Mouse (Mus musculus): ENCODE measurements around the gene Tbx6. TPM values are rescaled to one million over a fixed set of nuclear protein-coding genes. Genes with fewer than 3 reads are reported as not detected.

Tbx6 gene
- polyA plus RNA-seq, 1 experiment from 2014 or later: 0.35 TPM

GRCm38 (mm10) chr7:126803181-126803580, 21.9 kb downstream of the Tbx6 start:
- WGBS (ENCODE audit: insufficient replicate concordance): 41% methylated on average over 6 of the region's 6 CpGs
- ATAC-seq (ENCODE audit: low read depth): no peak
- no peak for DNase-seq
- H3K36me3 ChIP-seq: no peaks in the 10 kb centered on the region
- H3K4me1 ChIP-seq (replicated peaks): peaks cover 61% of the 10 kb centered on the region
- no peaks in the 10 kb centered on the region for H3K9me3 ChIP-seq (replicated peaks)
- no peak overlapping the region for H3K4me3 ChIP-seq (replicated peaks)
- no peaks in the 10 kb centered on the region for H3K27me3 ChIP-seq
- no peak overlapping the region for H3K9ac ChIP-seq
- H3K27ac ChIP-seq: no peak overlapping the region
- no peak overlapping the region for H3K4me2 ChIP-seq

- H3K4me3 ChIP-seq (replicated peaks): no peak overlapping the region
- no peak overlapping the region for H3K27ac ChIP-seq
- no peak for DNase-seq
- H3K27me3 ChIP-seq: no peaks in the 10 kb centered on the region
- ATAC-seq (ENCODE audit: low read depth): no peak
- H3K9ac ChIP-seq: no peak overlapping the region
- H3K36me3 ChIP-seq: no peaks in the 10 kb centered on the region
- no peaks in the 10 kb centered on the region for H3K9me3 ChIP-seq (replicated peaks)
- no peak overlapping the region for H3K4me2 ChIP-seq
- peaks cover 62% of the 10 kb centered on the region for H3K4me1 ChIP-seq (replicated peaks)
Measured at GRCm38 (mm10) chr7:126803751-126804150, 22.5 kb downstream of the Tbx6 start.

GRCm38 (mm10) chr7:126806956-126807355, 25.7 kb downstream of the Tbx6 start:
- Histone ChIP-seq H3K27ac (no peak overlapping the region), H3K9me3 (replicated peaks) (no peaks in the 10 kb centered on the region), H3K4me1 (replicated peaks) (peaks cover 58% of the 10 kb centered on the region), H3K4me3 (replicated peaks) (no peak overlapping the region), H3K36me3 (no peaks in the 10 kb centered on the region), H3K4me2 (no peak overlapping the region), H3K9ac (no peak overlapping the region), H3K27me3 (no peaks in the 10 kb centered on the region)
- DNase-seq (no peak), ATAC-seq (ENCODE audit: low read depth) (no peak)
- WGBS (ENCODE audit: insufficient replicate concordance): 76% methylated on average over 6 of the region's 6 CpGs

- Histone ChIP-seq H3K4me1 (replicated peaks) (peaks cover 55% of the 10 kb centered on the region), H3K9me3 (replicated peaks) (no peaks in the 10 kb centered on the region), H3K27ac (no peak overlapping the region), H3K4me2 (peak overlapping the region; percentile 83; the same call in 1 of the 2 replicates), H3K27me3 (no peaks in the 10 kb centered on the region), H3K4me3 (replicated peaks) (no peak overlapping the region), H3K36me3 (no peaks in the 10 kb centered on the region), H3K9ac (no peak overlapping the region)
- 59% methylated on average over 4 of the region's 4 CpGs for WGBS (ENCODE audit: insufficient replicate concordance)
- no peak for DNase-seq
- ATAC-seq (ENCODE audit: low read depth): no peak
Measured at GRCm38 (mm10) chr7:126807405-126807804, 26.1 kb downstream of the Tbx6 start.

- Histone ChIP-seq H3K9me3 (replicated peaks) (no peaks in the 10 kb centered on the region), H3K4me1 (replicated peaks) (peaks cover 41% of the 10 kb centered on the region), H3K9ac (peak overlapping the region; percentile 75), H3K27me3 (no peaks in the 10 kb centered on the region), H3K4me3 (replicated peaks) (peak overlapping the region; percentile 64), H3K4me2 (peak overlapping the region; percentile 83), H3K36me3 (no peaks in the 10 kb centered on the region), H3K27ac (peak overlapping the region; percentile 68)
- DNase-seq (peak; percentile 79), ATAC-seq (ENCODE audit: low read depth) (peak; percentile 90)
- 2% methylated on average over 43 of the region's 43 CpGs for WGBS (ENCODE audit: insufficient replicate concordance)
Measured at GRCm38 (mm10) chr7:126808703-126809455, 27.6 kb downstream of the Tbx6 start.

GRCm38 (mm10) chr7:126809723-126810369, 28.6 kb downstream of the Tbx6 start:
- Histone ChIP-seq H3K9ac (peak overlapping the region; percentile 75; the same call in 1 of the 2 replicates), H3K4me2 (peak overlapping the region; percentile 83), H3K27ac (peak overlapping the region; percentile 68; the same call in 1 of the 2 replicates), H3K27me3 (no peaks in the 10 kb centered on the region), H3K9me3 (replicated peaks) (no peaks in the 10 kb centered on the region), H3K4me1 (replicated peaks) (peaks cover 36% of the 10 kb centered on the region), H3K4me3 (replicated peaks) (no peak overlapping the region), H3K36me3 (no peaks in the 10 kb centered on the region)
- no peak for ATAC-seq (ENCODE audit: low read depth)
- DNase-seq: no peak
- 40% methylated on average over 5 of the region's 5 CpGs for WGBS (ENCODE audit: insufficient replicate concordance)

- ATAC-seq (ENCODE audit: low read depth): no peak
- H3K9ac ChIP-seq: no peak overlapping the region
- 59% methylated on average over 8 of the region's 8 CpGs for WGBS (ENCODE audit: insufficient replicate concordance)
- H3K27me3 ChIP-seq: no peaks in the 10 kb centered on the region
- no peak overlapping the region for H3K27ac ChIP-seq
- no peak overlapping the region for H3K4me2 ChIP-seq
- H3K4me3 ChIP-seq (replicated peaks): no peak overlapping the region
- H3K36me3 ChIP-seq: no peaks in the 10 kb centered on the region
- H3K9me3 ChIP-seq (replicated peaks): no peaks in the 10 kb centered on the region
- DNase-seq: no peak
- no peaks in the 10 kb centered on the region for H3K4me1 ChIP-seq (replicated peaks)
Measured at GRCm38 (mm10) chr7:126815726-126816222, 34.5 kb downstream of the Tbx6 start.

- Histone ChIP-seq H3K4me3 (replicated peaks) (no peak overlapping the region), H3K27me3 (0 out of 2 replicates have a peak, but pooled peaks cover 3% of the 10 kb centered on the region), H3K9me3 (replicated peaks) (no peaks in the 10 kb centered on the region), H3K27ac (no peak overlapping the region), H3K4me1 (replicated peaks) (no peaks in the 10 kb centered on the region), H3K9ac (no peak overlapping the region), H3K4me2 (no peak overlapping the region), H3K36me3 (no peaks in the 10 kb centered on the region)
- WGBS (ENCODE audit: insufficient replicate concordance): 76% methylated on average over 8 of the region's 8 CpGs
- no peak for ATAC-seq (ENCODE audit: low read depth)
- DNase-seq: no peak
Measured at GRCm38 (mm10) chr7:126816494-126816893, 35.2 kb downstream of the Tbx6 start.

GRCm38 (mm10) chr7:126817595-126817994, 36.3 kb downstream of the Tbx6 start:
- H3K4me1 ChIP-seq (replicated peaks): no peaks in the 10 kb centered on the region
- H3K4me3 ChIP-seq (replicated peaks): no peak overlapping the region
- no peak overlapping the region for H3K4me2 ChIP-seq
- H3K27me3 ChIP-seq: peaks cover 10% of the 10 kb centered on the region
- ATAC-seq (ENCODE audit: low read depth) (no peak), DNase-seq (no peak)
- WGBS (ENCODE audit: insufficient replicate concordance): 74% methylated on average over 7 of the region's 7 CpGs
- H3K36me3 ChIP-seq: no peaks in the 10 kb centered on the region
- no peak overlapping the region for H3K9ac ChIP-seq
- H3K27ac ChIP-seq: no peak overlapping the region
- H3K9me3 ChIP-seq (replicated peaks): no peaks in the 10 kb centered on the region

- Histone ChIP-seq H3K9ac (no peak overlapping the region), H3K9me3 (replicated peaks) (no peaks in the 10 kb centered on the region), H3K27ac (no peak overlapping the region), H3K36me3 (no peaks in the 10 kb centered on the region), H3K4me3 (replicated peaks) (no peak overlapping the region), H3K27me3 (peaks cover 22% of the 10 kb centered on the region), H3K4me2 (no peak overlapping the region), H3K4me1 (replicated peaks) (peaks cover 3% of the 10 kb centered on the region; the same call in 1 of the 2 replicates)
- ATAC-seq (ENCODE audit: low read depth): no peak
- WGBS (ENCODE audit: insufficient replicate concordance): 18% methylated on average over 1 of the region's 1 CpGs
- no peak for DNase-seq
Measured at GRCm38 (mm10) chr7:126818818-126819217, 37.5 kb downstream of the Tbx6 start.

GRCm38 (mm10) chr7:126821835-126822511, 40.7 kb downstream of the Tbx6 start:
- no peaks in the 10 kb centered on the region for H3K9me3 ChIP-seq (replicated peaks)
- no peak overlapping the region for H3K4me3 ChIP-seq (replicated peaks)
- H3K27ac ChIP-seq: no peak overlapping the region
- no peaks in the 10 kb centered on the region for H3K36me3 ChIP-seq
- H3K4me1 ChIP-seq (replicated peaks): peaks cover 3% of the 10 kb centered on the region; the same call in 1 of the 2 replicates
- ATAC-seq (ENCODE audit: low read depth): peak; percentile 23; the same call in 1 of the 2 replicates
- H3K27me3 ChIP-seq: peaks cover 52% of the 10 kb centered on the region
- 21% methylated on average over 7 of the region's 7 CpGs for WGBS (ENCODE audit: insufficient replicate concordance)
- H3K4me2 ChIP-seq: no peak overlapping the region
- H3K9ac ChIP-seq: no peak overlapping the region
- DNase-seq: peak; percentile 55

Measured in liver, embryonic 13.5 days (tissue).